Mouse (Mus musculus) forebrain, postnatal 0 days (tissue): ENCODE measurements around the gene Adgrb3. TPM values are rescaled to one million over a fixed set of nuclear protein-coding genes. Genes with fewer than 3 reads are reported as not detected.
A peak's percentile ranks its signal among the peaks of the same experiment; 100 is the strongest.

Experiments used
- ATAC-seq: fragments of 200-750 bp; cut with Nextera tagmentation; 2 replicates; pipeline ENCODE4 v1.8.0; 2017; ENCODE audit warnings: mild to moderate bottlenecking, moderate library complexity
- DNase-seq: peaks from one replicate; pipeline ENCODE4 v3.0.0-alpha.2; 2015
- H3K27ac ChIP-seq: fragments of 300-500 bp; sonication (generic); 2 replicates; pipeline ENCODE4 v1.5.1; 2014; ENCODE audit warnings: low read depth, mild to moderate bottlenecking, antibody characterized with exemption, low read length, moderate library complexity, mixed read lengths
- H3K27me3 ChIP-seq: fragments of 300-500 bp; sonication (generic); 2 replicates; pipeline ENCODE4 v1.6.1; 2014; ENCODE audit warnings: mild to moderate bottlenecking, low read length, mixed read lengths; ENCODE audit not compliant: insufficient read depth
- H3K36me3 ChIP-seq: fragments of 300-500 bp; sonication (generic); 2 replicates; pipeline ENCODE4 v1.6.1; 2014; ENCODE audit warnings: mild to moderate bottlenecking, moderate library complexity; ENCODE audit not compliant: insufficient read depth
- H3K4me1 ChIP-seq: fragments of 300-500 bp; sonication (generic); 2 replicates; pipeline ENCODE4 v1.6.1; 2014; ENCODE audit warnings: antibody characterized with exemption; ENCODE audit not compliant: insufficient read depth
- H3K4me2 ChIP-seq: fragments of 300-500 bp; sonication (generic); 2 replicates; pipeline ENCODE4 v1.6.1; 2014; ENCODE audit warnings: low read depth, mild to moderate bottlenecking, moderate library complexity
- H3K4me3 ChIP-seq: fragments of 300-500 bp; sonication (generic); 2 replicates; pipeline ENCODE4 v1.5.1; 2014; ENCODE audit warnings: low read depth, low read length, mixed read lengths
- H3K9ac ChIP-seq: fragments of 300-500 bp; sonication (generic); 2 replicates; pipeline ENCODE4 v1.6.1; 2014; ENCODE audit warnings: mild to moderate bottlenecking
- H3K9me3 ChIP-seq: fragments of 300-500 bp; sonication (generic); 2 replicates; pipeline ENCODE4 v1.6.1; 2016; ENCODE audit warnings: low read length
- CTCF ChIP-seq: sonication (generic); IDR thresholded peaks from 2 replicates; pipeline ENCODE4 v1.5.1; 2016; ENCODE audit warnings: antibody characterized with exemption, control low read depth, low read depth
- WGBS: fragments of 180-500 bp; shearing (Covaris S2); extraction: QIAGEN DNeasy Blood & Tissue Kit; methylation state at CpG from one replicate; pipeline ENCODE4 v1.1.7; 2014; 5-methylcytosine and 5-hydroxymethylcytosine counted together
- polyA plus RNA-seq: library from polyadenylated mRNA; unstranded; fragments of >200 nt; fragmentation: Nextera tagmentation; extraction: Ambion mirVana; gene quantifications from 2 replicates; pipeline ENCODE4 v1.2.1, GENCODE M21; 2015
- total RNA-seq: library from RNA; depleted of rRNA; stranded (reverse); fragments of >200 nt; gene quantifications from 2 replicates; pipeline ENCODE4 v1.2.3, GENCODE M21; 2014

Adgrb3 gene
- total and polyA plus RNA-seq, 2 experiments from 2014 or later = 59.3 to 106 TPM

- no peaks in the 10 kb centered on the region for H3K4me1 ChIP-seq
- H3K4me2 ChIP-seq = no peak overlapping the region
- no peak for TF ChIP-seq CTCF
- DNase-seq (no peak), ATAC-seq (no peak)
- H3K9me3 ChIP-seq = no peaks in the 10 kb centered on the region
- H3K27me3 ChIP-seq = no peaks in the 10 kb centered on the region
- H3K4me3 ChIP-seq = no peak overlapping the region
- peaks cover 4% of the 10 kb centered on the region for H3K36me3 ChIP-seq
- H3K9ac ChIP-seq = no peak overlapping the region
- H3K27ac ChIP-seq = no peak overlapping the region
- WGBS = 38% methylated on average over 6 of the region's 6 CpGs
These were observed 765.5 kb downstream of the Adgrb3 start for GRCm38 (mm10) chr1:25063964-25064363.

GRCm38 (mm10) chr1:25060935-25061334 lies 768.6 kb downstream of the Adgrb3 start:
- DNase-seq (no peak), ATAC-seq (no peak)
- H3K4me1 ChIP-seq = no peaks in the 10 kb centered on the region
- H3K4me2 ChIP-seq = no peak overlapping the region
- H3K27ac ChIP-seq = no peak overlapping the region
- no peak overlapping the region for H3K4me3 ChIP-seq
- 72% methylated on average over 3 of the region's 3 CpGs for WGBS
- H3K9me3 ChIP-seq = no peaks in the 10 kb centered on the region
- TF ChIP-seq CTCF = no peak
- no peaks in the 10 kb centered on the region for H3K27me3 ChIP-seq
- H3K9ac ChIP-seq = no peak overlapping the region
- H3K36me3 ChIP-seq = no peaks in the 10 kb centered on the region

GRCm38 (mm10) chr1:25060191-25060590 lies 769.3 kb downstream of the Adgrb3 start:
- TF ChIP-seq CTCF = no peak
- 77% methylated on average over 6 of the region's 6 CpGs for WGBS
- ATAC-seq = peak; percentile 63

GRCm38 (mm10) chr1:25057656-25058055 lies 771.9 kb downstream of the Adgrb3 start:
- H3K27ac ChIP-seq = no peak overlapping the region
- no peak for DNase-seq

More at GRCm38 (mm10) chr1:25060191-25060590, 769.3 kb downstream of the Adgrb3 start:
- no peak overlapping the region for H3K9ac ChIP-seq
- no peak overlapping the region for H3K27ac ChIP-seq
- H3K4me2 ChIP-seq = no peak overlapping the region
- no peaks in the 10 kb centered on the region for H3K9me3 ChIP-seq
- no peaks in the 10 kb centered on the region for H3K36me3 ChIP-seq
- H3K4me3 ChIP-seq = no peak overlapping the region
- no peaks in the 10 kb centered on the region for H3K27me3 ChIP-seq
- DNase-seq = peak; percentile 43
- H3K4me1 ChIP-seq = no peaks in the 10 kb centered on the region

GRCm38 (mm10) chr1:25057212-25057611 lies 772.3 kb downstream of the Adgrb3 start:
- no peaks in the 10 kb centered on the region for H3K36me3 ChIP-seq
- TF ChIP-seq CTCF = no peak
- H3K9ac ChIP-seq = no peak overlapping the region
- 49% methylated on average over 6 of the region's 6 CpGs for WGBS
- H3K4me1 ChIP-seq = no peaks in the 10 kb centered on the region
- DNase-seq (no peak), ATAC-seq (peak; percentile 64)
- no peaks in the 10 kb centered on the region for H3K9me3 ChIP-seq
- H3K27ac ChIP-seq = no peak overlapping the region
- H3K27me3 ChIP-seq = no peaks in the 10 kb centered on the region
- no peak overlapping the region for H3K4me3 ChIP-seq
- no peak overlapping the region for H3K4me2 ChIP-seq

More at GRCm38 (mm10) chr1:25057656-25058055, 771.9 kb downstream of the Adgrb3 start:
- ATAC-seq = peak; percentile 50; the same call in 1 of the 2 replicates
- H3K27me3 ChIP-seq = no peaks in the 10 kb centered on the region
- no peaks in the 10 kb centered on the region for H3K4me1 ChIP-seq
- 60% methylated on average over 2 of the region's 2 CpGs for WGBS
- H3K4me2 ChIP-seq = no peak overlapping the region
- no peaks in the 10 kb centered on the region for H3K36me3 ChIP-seq
- H3K9me3 ChIP-seq = no peaks in the 10 kb centered on the region
- no peak overlapping the region for H3K4me3 ChIP-seq
- no peak overlapping the region for H3K9ac ChIP-seq
- no peak for TF ChIP-seq CTCF

GRCm38 (mm10) chr1:25042091-25042490 lies 787.4 kb downstream of the Adgrb3 start:
- no peak overlapping the region for H3K27ac ChIP-seq
- 71% methylated on average over 4 of the region's 4 CpGs for WGBS

GRCm38 (mm10) chr1:25034161-25034560 lies 795.3 kb downstream of the Adgrb3 start:
- Histone ChIP-seq H3K27ac (no peak overlapping the region; the same call in 1 of the 2 replicates), H3K9me3 (no peaks in the 10 kb centered on the region), H3K36me3 (no peaks in the 10 kb centered on the region), H3K27me3 (no peaks in the 10 kb centered on the region), H3K4me3 (no peak overlapping the region), H3K9ac (no peak overlapping the region), H3K4me1 (peaks cover 8% of the 10 kb centered on the region; the same call in 1 of the 2 replicates), H3K4me2 (0 out of 2 replicates have a peak overlapping the region, but pooled peaks have one; percentile 4)
- no peak for TF ChIP-seq CTCF
- ATAC-seq (peak; percentile 38; the same call in 1 of the 2 replicates), DNase-seq (no peak)
- WGBS = 44% methylated on average over 10 of the region's 10 CpGs

More at GRCm38 (mm10) chr1:25042091-25042490, 787.4 kb downstream of the Adgrb3 start:
- DNase-seq (no peak), ATAC-seq (no peak)
- H3K4me1 ChIP-seq = no peaks in the 10 kb centered on the region
- TF ChIP-seq CTCF = no peak
- H3K36me3 ChIP-seq = no peaks in the 10 kb centered on the region
- H3K4me2 ChIP-seq = no peak overlapping the region
- H3K9me3 ChIP-seq = no peaks in the 10 kb centered on the region
- H3K4me3 ChIP-seq = no peak overlapping the region
- H3K9ac ChIP-seq = no peak overlapping the region
- H3K27me3 ChIP-seq = no peaks in the 10 kb centered on the region
